Mouse (Mus musculus): ENCODE results near the gene Mios.

Mios gene

DNA sequence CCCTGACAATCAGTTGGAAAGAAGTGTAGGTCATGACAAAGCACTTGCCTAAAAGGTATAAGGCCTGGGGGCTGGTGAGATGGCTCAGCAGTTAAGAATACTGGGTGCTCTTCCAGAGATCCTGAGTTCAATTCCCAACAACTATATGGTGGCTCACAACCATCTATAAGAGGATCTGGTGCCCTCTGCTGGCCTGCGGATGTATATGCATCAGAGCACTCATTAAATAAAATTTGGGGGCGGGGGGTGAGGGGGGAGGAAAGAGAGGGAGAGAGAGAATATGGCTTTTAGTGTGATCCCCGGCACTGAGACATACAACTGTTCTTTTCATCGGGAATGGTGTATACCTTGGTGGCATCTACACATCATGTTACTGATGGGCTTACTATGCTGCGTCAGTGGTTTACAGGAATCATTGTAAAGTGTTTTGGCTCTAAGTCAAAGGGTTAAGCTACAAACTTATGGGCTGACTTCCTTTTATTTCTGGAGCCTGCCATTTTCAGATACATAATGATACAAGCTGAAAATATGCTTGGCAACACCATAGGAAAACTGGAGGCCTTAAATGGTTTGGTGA lies 69.5 kb downstream of the Mios start:
- DNase-seq, result no peak

DNA sequence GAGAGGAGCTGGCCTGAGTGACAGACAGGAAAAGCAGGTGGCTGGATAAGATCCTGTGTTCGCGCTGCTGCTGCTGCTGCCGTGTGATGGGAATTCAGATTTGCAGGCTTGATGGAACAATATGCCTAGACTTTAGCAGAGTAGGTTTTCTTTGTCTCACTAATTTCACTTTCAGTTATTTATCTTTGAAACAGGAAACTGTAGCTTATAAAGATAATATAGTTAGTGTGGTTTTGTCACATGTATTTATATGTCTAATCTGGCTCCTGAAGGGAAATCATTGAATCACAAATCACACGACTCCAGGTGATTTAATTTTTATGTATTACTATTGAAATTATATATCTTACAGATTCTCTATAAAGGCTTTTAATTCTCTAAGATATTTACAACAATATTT lies 74.2 kb downstream of the Mios start:
- no peak for DNase-seq

GRCm38 (mm10) chr6:8285401-8285960 lies 76.5 kb downstream of the Mios start:
- no peak for DNase-seq
